Mouse (Mus musculus) intestine, embryonic 14.5 days (tissue): ENCODE results near the gene Gramd4. TPM values are rescaled to one million over a fixed set of nuclear protein-coding genes. Genes with fewer than 3 reads are reported as not detected.

ENCODE experiments used
- ATAC-seq: fragments of 200-750 bp; cut with Nextera tagmentation; replicated peaks from 2 replicates; pipeline ENCODE4 v1.8.0; 2017; ENCODE audit warnings: low read depth, moderate number of reproducible peaks, moderate TSS enrichment, moderate library complexity; ENCODE audit not compliant: low FRiP score, low TSS enrichment
- DNase-seq: peaks from one replicate; pipeline ENCODE4 v3.0.0-alpha.2; 2018; ENCODE audit warnings: low spot score
- H3K27ac ChIP-seq: fragments of 300-500 bp; sonication (generic); 2 replicates; pipeline ENCODE4 v1.5.1; 2014; ENCODE audit warnings: low read depth, mild to moderate bottlenecking, control low read depth
- H3K27me3 ChIP-seq: fragments of 300-500 bp; sonication (generic); replicated peaks from 2 replicates; pipeline ENCODE4 v1.6.1; 2014; ENCODE audit warnings: low read length, control low read depth; ENCODE audit not compliant: control insufficient read depth, insufficient read depth
- H3K36me3 ChIP-seq: fragments of 300-500 bp; sonication (generic); 2 replicates; pipeline ENCODE4 v1.6.1; 2014; ENCODE audit warnings: low read length, control low read depth; ENCODE audit not compliant: control insufficient read depth, insufficient read depth
- H3K4me1 ChIP-seq: fragments of 300-500 bp; sonication (generic); replicated peaks from 2 replicates; pipeline ENCODE4 v1.6.1; 2014; ENCODE audit warnings: low read length, control low read depth, mixed read lengths; ENCODE audit not compliant: control insufficient read depth, insufficient read depth
- H3K4me2 ChIP-seq: fragments of 300-500 bp; sonication (generic); 2 replicates; pipeline ENCODE4 v1.6.1; 2014; ENCODE audit warnings: low read length
- H3K4me3 ChIP-seq: fragments of 300-500 bp; sonication (generic); 2 replicates; pipeline ENCODE4 v1.5.1; 2014; ENCODE audit warnings: low read depth, low read length, control low read depth, mixed read lengths
- H3K9ac ChIP-seq: fragments of 300-500 bp; sonication (generic); 2 replicates; pipeline ENCODE4 v1.6.1; 2014; ENCODE audit warnings: mild to moderate bottlenecking, low read length
- H3K9me3 ChIP-seq: fragments of 300-500 bp; sonication (generic); 2 replicates; pipeline ENCODE4 v1.6.1; 2016; ENCODE audit warnings: low read length, control low read depth; ENCODE audit not compliant: control insufficient read depth
- WGBS: fragments of 180-500 bp; shearing (Covaris S2); extraction: QIAGEN DNeasy Blood & Tissue Kit; methylation state at CpG from one replicate; pipeline ENCODE4 v1.1.7; 2014; 5-methylcytosine and 5-hydroxymethylcytosine counted together
- polyA plus RNA-seq: library from polyadenylated mRNA; unstranded; fragments of >200 nt; fragmentation: Nextera tagmentation; extraction: Ambion mirVana; gene quantifications from 2 replicates; pipeline ENCODE4 v1.2.1, GENCODE M21; 2014

Gene Gramd4
- polyA plus RNA-seq, 1 experiment from 2014 or later: 8.1 TPM

DNA sequence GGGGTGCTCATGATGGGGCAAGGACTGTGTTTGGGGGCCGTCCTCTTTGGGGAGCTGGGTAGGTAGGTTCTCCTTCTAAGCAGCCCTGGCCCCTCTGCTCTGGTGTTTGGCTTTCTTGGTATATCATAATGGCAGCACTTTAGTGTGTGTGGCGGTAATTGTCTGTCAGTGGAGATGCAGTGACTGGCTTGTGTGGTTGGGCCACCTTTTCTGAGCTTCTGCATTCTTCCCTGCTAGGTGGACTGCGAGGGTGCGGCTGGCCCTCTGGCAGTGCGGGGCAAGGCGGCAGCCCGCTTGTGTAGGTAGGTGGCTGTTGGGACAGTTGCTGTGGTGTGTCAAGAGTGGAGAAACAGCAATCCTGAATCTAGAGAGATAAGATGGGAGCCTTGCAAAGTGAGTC is 3.7 kb downstream of the Gramd4 start:
- 88% methylated on average over 7 of the region's 7 CpGs for WGBS
- no peaks in the 10 kb centered on the region for H3K27me3 ChIP-seq
- H3K4me3 ChIP-seq: no peak overlapping the region
- peaks cover 24% of the 10 kb centered on the region for H3K4me1 ChIP-seq
- H3K9me3 ChIP-seq: no peaks in the 10 kb centered on the region
- ATAC-seq: no peak
- H3K4me2 ChIP-seq: no peak overlapping the region
- no peak for DNase-seq
- no peaks in the 10 kb centered on the region for H3K36me3 ChIP-seq
- H3K27ac ChIP-seq: no peak overlapping the region
- H3K9ac ChIP-seq: no peak overlapping the region

GRCm38 (mm10) chr15:86061848-86062481 is 4.5 kb downstream of the Gramd4 start:
- no peaks in the 10 kb centered on the region for H3K27me3 ChIP-seq
- H3K27ac ChIP-seq: no peak overlapping the region
- DNase-seq (no peak), ATAC-seq (no peak)
- no peaks in the 10 kb centered on the region for H3K36me3 ChIP-seq
- 61% methylated on average over 6 of the region's 6 CpGs for WGBS
- H3K4me2 ChIP-seq: no peak overlapping the region
- no peaks in the 10 kb centered on the region for H3K9me3 ChIP-seq
- H3K9ac ChIP-seq: no peak overlapping the region
- H3K4me1 ChIP-seq: peaks cover 29% of the 10 kb centered on the region
- no peak overlapping the region for H3K4me3 ChIP-seq

DNA sequence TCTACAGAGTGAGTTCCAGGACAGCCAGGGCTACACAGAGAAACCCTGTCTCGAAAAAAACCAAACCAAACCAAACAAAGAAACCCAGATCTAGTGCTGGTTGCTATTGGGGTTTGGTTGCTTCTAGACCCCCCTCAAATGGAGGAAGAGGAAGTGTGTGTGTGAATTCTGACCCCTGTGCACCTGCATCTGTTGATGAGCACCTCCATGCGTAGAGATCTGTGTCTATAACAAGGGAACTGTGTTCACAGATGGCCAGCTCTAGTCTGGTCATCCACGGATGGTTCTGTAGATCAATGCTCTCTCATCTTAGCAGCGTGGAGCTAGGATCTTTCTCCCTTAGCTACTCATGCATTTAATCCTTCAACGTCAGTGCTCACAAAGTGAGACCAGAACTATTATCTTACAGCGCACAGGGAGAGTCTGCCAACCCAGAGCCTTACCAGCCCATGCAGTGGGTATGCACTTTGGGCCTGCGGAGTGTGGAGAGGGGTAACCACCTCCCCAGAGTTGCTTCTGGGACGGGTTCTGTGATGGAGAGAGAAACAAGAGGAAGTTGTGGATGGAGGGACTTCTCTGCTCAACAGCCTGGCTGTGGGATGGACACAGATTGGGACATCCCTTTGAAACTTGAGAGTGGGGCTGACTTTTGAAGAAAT is 6.8 kb downstream of the Gramd4 start:
- 91% methylated on average over 8 of the region's 8 CpGs for WGBS
- Histone ChIP-seq H3K27ac (no peak overlapping the region), H3K4me3 (no peak overlapping the region), H3K4me1 (peaks cover 45% of the 10 kb centered on the region), H3K9me3 (no peaks in the 10 kb centered on the region), H3K9ac (no peak overlapping the region), H3K4me2 (no peak overlapping the region), H3K27me3 (no peaks in the 10 kb centered on the region), H3K36me3 (no peaks in the 10 kb centered on the region)
- DNase-seq (no peak), ATAC-seq (no peak)

DNA sequence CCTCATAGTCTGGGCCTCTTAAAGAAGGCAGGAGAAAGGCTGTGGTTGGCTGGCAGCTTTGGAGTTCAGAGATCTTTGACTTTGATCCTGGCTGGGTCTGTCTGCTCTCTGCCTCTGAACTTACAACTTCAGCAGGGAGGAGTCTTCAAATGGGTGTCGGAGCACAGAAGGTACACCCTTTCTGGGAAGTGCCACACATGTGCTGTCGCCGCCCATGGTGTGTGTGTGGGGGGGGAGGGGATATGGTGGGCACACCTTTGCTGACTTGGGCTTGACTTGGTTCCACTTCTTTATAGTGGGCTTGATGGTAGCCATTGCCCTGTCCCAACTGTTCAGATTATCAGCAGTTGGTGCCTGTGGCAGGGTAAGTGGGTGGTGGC is 7.3 kb downstream of the Gramd4 start:
- Histone ChIP-seq H3K9me3 (no peaks in the 10 kb centered on the region), H3K9ac (no peak overlapping the region), H3K36me3 (no peaks in the 10 kb centered on the region), H3K4me1 (peaks cover 39% of the 10 kb centered on the region), H3K27ac (no peak overlapping the region), H3K27me3 (no peaks in the 10 kb centered on the region), H3K4me2 (no peak overlapping the region), H3K4me3 (no peak overlapping the region)
- DNase-seq (no peak), ATAC-seq (no peak)
- 91% methylated on average over 3 of the region's 3 CpGs for WGBS

DNA sequence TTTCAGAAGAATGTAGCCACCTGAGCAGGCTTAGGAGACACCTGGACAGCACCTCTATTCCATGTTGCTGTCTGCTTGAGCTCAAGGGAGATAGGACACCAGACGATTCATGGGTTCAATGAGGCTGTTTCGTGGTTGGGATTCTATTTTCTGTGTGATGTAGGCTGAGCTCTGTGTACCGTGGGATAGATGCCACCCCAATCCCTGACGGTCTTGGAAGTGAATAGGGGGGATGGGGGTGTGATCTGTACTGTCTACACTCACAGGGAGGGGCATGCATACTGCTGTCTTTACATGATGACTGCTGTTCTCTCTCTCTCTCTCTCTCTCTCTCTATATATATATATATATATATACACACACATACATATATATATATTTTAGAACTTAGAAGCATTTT is 7.9 kb downstream of the Gramd4 start:
- H3K4me3 ChIP-seq: no peak overlapping the region
- WGBS: 83% methylated on average over 4 of the region's 4 CpGs
- H3K9ac ChIP-seq: no peak overlapping the region
- H3K9me3 ChIP-seq: no peaks in the 10 kb centered on the region
- H3K36me3 ChIP-seq: no peaks in the 10 kb centered on the region
- no peak overlapping the region for H3K4me2 ChIP-seq
- peaks cover 36% of the 10 kb centered on the region for H3K4me1 ChIP-seq
- ATAC-seq (no peak), DNase-seq (no peak)
- no peaks in the 10 kb centered on the region for H3K27me3 ChIP-seq
- no peak overlapping the region for H3K27ac ChIP-seq

DNA sequence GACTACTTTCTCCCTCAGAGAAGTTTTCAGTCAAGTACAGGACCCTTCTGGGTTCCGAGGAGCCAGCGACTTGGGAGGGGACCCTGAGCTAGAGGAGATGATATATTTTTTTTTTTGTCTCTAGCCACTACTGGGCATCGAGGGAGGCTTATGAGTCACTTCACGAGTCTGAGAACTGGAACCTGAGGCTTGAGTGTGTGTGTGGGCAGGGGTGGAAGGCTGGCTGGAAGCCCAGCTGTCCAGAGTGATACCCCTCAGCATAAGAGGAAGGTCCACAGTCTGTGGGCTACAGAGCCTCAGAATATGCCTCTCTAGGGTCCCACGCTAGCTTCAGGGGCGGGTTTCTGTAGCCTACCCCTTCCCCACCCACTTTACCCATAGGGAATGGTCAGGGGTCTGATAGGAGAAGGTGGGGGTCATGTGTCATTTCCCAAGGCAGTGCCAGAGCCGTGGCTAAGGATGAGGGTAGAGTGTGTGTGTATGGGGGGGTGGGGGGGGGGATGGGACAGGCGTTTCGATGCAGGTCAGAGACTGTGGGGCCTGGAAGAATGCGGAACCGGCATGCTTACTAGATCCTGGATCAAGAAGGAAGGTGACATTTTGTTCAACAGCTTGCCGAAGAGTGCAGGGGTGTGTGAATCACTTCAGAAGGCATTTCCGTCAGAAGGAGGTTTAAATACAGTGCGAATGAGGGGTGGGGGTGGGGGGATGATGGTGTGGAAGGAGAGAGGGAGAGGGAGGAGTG is 9.5 kb downstream of the Gramd4 start:
- ATAC-seq: no peak
- DNase-seq: no peak
- H3K27me3 ChIP-seq: no peaks in the 10 kb centered on the region
- no peaks in the 10 kb centered on the region for H3K36me3 ChIP-seq
- H3K27ac ChIP-seq: no peak overlapping the region
- peaks cover 27% of the 10 kb centered on the region for H3K4me1 ChIP-seq
- H3K4me2 ChIP-seq: peak overlapping the region; percentile 2; the same call in 1 of the 2 replicates
- no peak overlapping the region for H3K9ac ChIP-seq
- no peaks in the 10 kb centered on the region for H3K9me3 ChIP-seq
- 43% methylated on average over 14 of the region's 14 CpGs for WGBS
- H3K4me3 ChIP-seq: no peak overlapping the region

DNA sequence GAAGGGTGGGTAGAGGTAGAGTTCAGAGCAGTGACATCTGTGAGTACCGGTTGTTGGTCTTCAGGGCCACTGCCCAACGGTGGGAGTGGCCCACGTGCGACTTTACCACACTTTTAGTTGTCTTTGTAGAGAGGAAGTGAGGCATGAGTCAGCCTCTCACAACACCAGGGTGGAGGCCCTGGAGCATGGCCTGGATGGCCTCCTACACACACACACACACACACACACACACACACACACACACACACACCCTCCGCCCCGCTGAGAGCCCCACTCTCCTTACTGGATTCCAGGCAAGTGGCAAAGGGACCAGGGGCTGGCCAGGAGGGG is 10.1 kb downstream of the Gramd4 start:
- no peak overlapping the region for H3K9ac ChIP-seq
- H3K4me2 ChIP-seq: peak overlapping the region; percentile 2; the same call in 1 of the 2 replicates
- no peak overlapping the region for H3K4me3 ChIP-seq
- peaks cover 25% of the 10 kb centered on the region for H3K4me1 ChIP-seq
- H3K9me3 ChIP-seq: no peaks in the 10 kb centered on the region
- 44% methylated on average over 6 of the region's 6 CpGs for WGBS
- H3K36me3 ChIP-seq: no peaks in the 10 kb centered on the region
- H3K27me3 ChIP-seq: no peaks in the 10 kb centered on the region
- H3K27ac ChIP-seq: no peak overlapping the region
- ATAC-seq (0 out of 2 replicates have a peak, but pooled peaks have one; percentile 29), DNase-seq (no peak)

GRCm38 (mm10) chr15:86067941-86068495 is 10.5 kb downstream of the Gramd4 start:
- H3K4me2 ChIP-seq: no peak overlapping the region
- peak; percentile 21; the same call in 1 of the 2 replicates for ATAC-seq

More at GRCm38 (mm10) chr15:86067941-86068495, 10.5 kb downstream of the Gramd4 start:
- Histone ChIP-seq H3K4me1 (peaks cover 25% of the 10 kb centered on the region), H3K9ac (no peak overlapping the region), H3K9me3 (no peaks in the 10 kb centered on the region), H3K4me3 (no peak overlapping the region), H3K27me3 (no peaks in the 10 kb centered on the region), H3K27ac (no peak overlapping the region), H3K36me3 (no peaks in the 10 kb centered on the region)
- DNase-seq: no peak
- WGBS: 51% methylated on average over 4 of the region's 4 CpGs
